Mouse (Mus musculus) liver, embryonic 15.5 days (tissue): Measurements from ENCODE around the gene Art3. TPM values are rescaled to one million over a fixed set of nuclear protein-coding genes. Genes with fewer than 3 reads are reported as not detected.

Experiments used
- ATAC-seq: fragments of 200-750 bp; cut with Nextera tagmentation; 2 replicates; pipeline ENCODE4 v1.8.0; 2017; ENCODE audit warnings: moderate number of reproducible peaks, mild to moderate bottlenecking, moderate library complexity; ENCODE audit not compliant: insufficient read depth
- H3K27ac ChIP-seq: fragments of 300-500 bp; sonication (generic); replicated peaks from 2 replicates; pipeline ENCODE4 v1.5.1; 2015; ENCODE audit warnings: mild to moderate bottlenecking, inconsistent platforms
- H3K27me3 ChIP-seq: fragments of 300-500 bp; sonication (generic); 2 replicates; pipeline ENCODE4 v1.6.1; 2015; ENCODE audit warnings: mild to moderate bottlenecking, inconsistent platforms
- H3K36me3 ChIP-seq: fragments of 300-500 bp; sonication (generic); replicated peaks from 2 replicates; pipeline ENCODE4 v1.6.1; 2015; ENCODE audit warnings: moderate library complexity, mild to moderate bottlenecking, inconsistent platforms
- H3K4me1 ChIP-seq: fragments of 300-500 bp; sonication (generic); replicated peaks from 2 replicates; pipeline ENCODE4 v1.6.1; 2015; ENCODE audit warnings: inconsistent platforms
- H3K4me2 ChIP-seq: fragments of 300-500 bp; sonication (generic); 2 replicates; pipeline ENCODE4 v1.6.1; 2015; ENCODE audit warnings: moderate library complexity, mild to moderate bottlenecking, inconsistent platforms
- H3K4me3 ChIP-seq: fragments of 300-500 bp; sonication (generic); replicated peaks from 2 replicates; pipeline ENCODE4 v1.5.1; 2015; ENCODE audit warnings: mild to moderate bottlenecking, inconsistent platforms
- H3K9ac ChIP-seq: fragments of 300-500 bp; sonication (generic); 2 replicates; pipeline ENCODE4 v1.6.1; 2015; ENCODE audit warnings: moderate library complexity, mild to moderate bottlenecking, inconsistent platforms
- H3K9me3 ChIP-seq: fragments of 300-500 bp; sonication (generic); replicated peaks from 2 replicates; pipeline ENCODE4 v1.6.1; 2016; ENCODE audit warnings: inconsistent platforms
- WGBS: fragments of 180-500 bp; shearing (Covaris S2); methylation state at CpG from one replicate; pipeline ENCODE4 v1.1.7; 2015; ENCODE audit warnings: mixed read lengths; ENCODE audit not compliant: insufficient replicate concordance; 5-methylcytosine and 5-hydroxymethylcytosine counted together
- polyA plus RNA-seq: library from polyadenylated mRNA; unstranded; fragments of >200 nt; fragmentation: Nextera tagmentation; extraction: Ambion mirVana; gene quantifications from 2 replicates; pipeline ENCODE4 v1.2.1, GENCODE M21; 2015

The Art3 gene
- polyA plus RNA-seq, 1 experiment from 2014 or later, result 1.2 TPM

GRCm38 (mm10) chr5:92395764-92396163, 64.1 kb downstream of the Art3 start:
- no peaks in the 10 kb centered on the region for H3K9me3 ChIP-seq
- H3K9ac ChIP-seq, result no peak overlapping the region
- H3K4me1 ChIP-seq, result peaks cover 57% of the 10 kb centered on the region
- no peaks in the 10 kb centered on the region for H3K36me3 ChIP-seq
- H3K4me3 ChIP-seq, result no peak overlapping the region
- ATAC-seq, result 0 out of 2 replicates have a peak, but pooled peaks have one; percentile 2
- 35% methylated on average over 3 of the region's 3 CpGs for WGBS
- H3K27me3 ChIP-seq, result peaks cover 30% of the 10 kb centered on the region
- H3K4me2 ChIP-seq, result peak overlapping the region; percentile 23; the same call in 1 of the 2 replicates
- peak overlapping the region; percentile 64 for H3K27ac ChIP-seq

- Histone ChIP-seq H3K27me3 (peaks cover 23% of the 10 kb centered on the region), H3K4me1 (peaks cover 57% of the 10 kb centered on the region), H3K9me3 (no peaks in the 10 kb centered on the region), H3K4me2 (peak overlapping the region; percentile 23), H3K27ac (peak overlapping the region; percentile 64), H3K36me3 (no peaks in the 10 kb centered on the region), H3K4me3 (no peak overlapping the region), H3K9ac (no peak overlapping the region)
- WGBS, result 33% methylated on average over 6 of the region's 6 CpGs
- peak; percentile 91 for ATAC-seq
Measured at GRCm38 (mm10) chr5:92396476-92396875, 64.8 kb downstream of the Art3 start.

GRCm38 (mm10) chr5:92398153-92398552, 66.5 kb downstream of the Art3 start:
- no peak overlapping the region for H3K27ac ChIP-seq
- peaks cover 46% of the 10 kb centered on the region for H3K4me1 ChIP-seq

GRCm38 (mm10) chr5:92402816-92403215, 71.2 kb downstream of the Art3 start:
- Histone ChIP-seq H3K27ac (no peak overlapping the region), H3K27me3 (no peaks in the 10 kb centered on the region), H3K4me3 (no peak overlapping the region), H3K9me3 (no peaks in the 10 kb centered on the region), H3K36me3 (no peaks in the 10 kb centered on the region), H3K9ac (no peak overlapping the region), H3K4me1 (peaks cover 8% of the 10 kb centered on the region), H3K4me2 (no peak overlapping the region)
- no peak for ATAC-seq
- WGBS, result 60% methylated on average over 9 of the region's 9 CpGs

More at GRCm38 (mm10) chr5:92398153-92398552, 66.5 kb downstream of the Art3 start:
- peak; percentile 57 for ATAC-seq
- Histone ChIP-seq H3K9me3 (no peaks in the 10 kb centered on the region), H3K27me3 (peaks cover 6% of the 10 kb centered on the region), H3K4me3 (no peak overlapping the region), H3K9ac (no peak overlapping the region), H3K4me2 (no peak overlapping the region), H3K36me3 (no peaks in the 10 kb centered on the region)
- WGBS, result 16% methylated on average over 5 of the region's 5 CpGs

GRCm38 (mm10) chr5:92403562-92404399, 72.2 kb downstream of the Art3 start:
- no peaks in the 10 kb centered on the region for H3K9me3 ChIP-seq
- H3K4me1 ChIP-seq, result no peaks in the 10 kb centered on the region
- H3K36me3 ChIP-seq, result no peaks in the 10 kb centered on the region
- no peak overlapping the region for H3K4me2 ChIP-seq
- no peaks in the 10 kb centered on the region for H3K27me3 ChIP-seq
- H3K27ac ChIP-seq, result no peak overlapping the region
- no peak for ATAC-seq
- no peak overlapping the region for H3K4me3 ChIP-seq
- WGBS, result 61% methylated on average over 10 of the region's 10 CpGs
- no peak overlapping the region for H3K9ac ChIP-seq

GRCm38 (mm10) chr5:92404400-92404678, 72.7 kb downstream of the Art3 start:
- no peak overlapping the region for H3K4me3 ChIP-seq
- H3K4me1 ChIP-seq, result no peaks in the 10 kb centered on the region
- H3K27ac ChIP-seq, result no peak overlapping the region
- H3K36me3 ChIP-seq, result no peaks in the 10 kb centered on the region
- ATAC-seq, result no peak
- WGBS, result 60% methylated on average over 2 of the region's 2 CpGs
- H3K9ac ChIP-seq, result no peak overlapping the region
- H3K9me3 ChIP-seq, result no peaks in the 10 kb centered on the region
- H3K27me3 ChIP-seq, result no peaks in the 10 kb centered on the region
- H3K4me2 ChIP-seq, result no peak overlapping the region

- ATAC-seq, result no peak
- 69% methylated on average over 9 of the region's 9 CpGs for WGBS
- Histone ChIP-seq H3K9ac (no peak overlapping the region), H3K27me3 (no peaks in the 10 kb centered on the region), H3K4me3 (no peak overlapping the region), H3K27ac (no peak overlapping the region), H3K4me1 (no peaks in the 10 kb centered on the region), H3K36me3 (peaks cover 6% of the 10 kb centered on the region), H3K9me3 (no peaks in the 10 kb centered on the region), H3K4me2 (no peak overlapping the region)
Measured at GRCm38 (mm10) chr5:92409361-92410155, 77.9 kb downstream of the Art3 start.

- H3K27me3 ChIP-seq, result no peaks in the 10 kb centered on the region
- 79% methylated on average over 5 of the region's 5 CpGs for WGBS
- H3K9me3 ChIP-seq, result no peaks in the 10 kb centered on the region
- no peak for ATAC-seq
- no peak overlapping the region for H3K4me2 ChIP-seq
- no peak overlapping the region for H3K27ac ChIP-seq
- no peaks in the 10 kb centered on the region for H3K4me1 ChIP-seq
- H3K9ac ChIP-seq, result no peak overlapping the region
- no peak overlapping the region for H3K4me3 ChIP-seq
- H3K36me3 ChIP-seq, result peaks cover 14% of the 10 kb centered on the region
Measured at GRCm38 (mm10) chr5:92410486-92410885, 78.9 kb downstream of the Art3 start.

- no peak for ATAC-seq
Measured at GRCm38 (mm10) chr5:92411461-92412140, 80.0 kb downstream of the Art3 start.

GRCm38 (mm10) chr5:92413271-92413981, 81.8 kb downstream of the Art3 start:
- Histone ChIP-seq H3K4me3 (no peak overlapping the region), H3K9me3 (no peaks in the 10 kb centered on the region), H3K4me2 (no peak overlapping the region), H3K36me3 (peaks cover 37% of the 10 kb centered on the region), H3K27me3 (no peaks in the 10 kb centered on the region), H3K27ac (no peak overlapping the region), H3K4me1 (no peaks in the 10 kb centered on the region), H3K9ac (no peak overlapping the region)
- 67% methylated on average over 11 of the region's 11 CpGs for WGBS
- ATAC-seq, result no peak

More at GRCm38 (mm10) chr5:92411461-92412140, 80.0 kb downstream of the Art3 start:
- no peak overlapping the region for H3K4me2 ChIP-seq
- H3K27me3 ChIP-seq, result no peaks in the 10 kb centered on the region
- no peak overlapping the region for H3K4me3 ChIP-seq
- H3K36me3 ChIP-seq, result peaks cover 20% of the 10 kb centered on the region
- no peaks in the 10 kb centered on the region for H3K9me3 ChIP-seq
- H3K9ac ChIP-seq, result no peak overlapping the region
- H3K27ac ChIP-seq, result no peak overlapping the region
- 55% methylated on average over 7 of the region's 7 CpGs for WGBS
- no peaks in the 10 kb centered on the region for H3K4me1 ChIP-seq
